ENCODE assay signal across 14 mouse cellular contexts in the genomic region with DNA sequence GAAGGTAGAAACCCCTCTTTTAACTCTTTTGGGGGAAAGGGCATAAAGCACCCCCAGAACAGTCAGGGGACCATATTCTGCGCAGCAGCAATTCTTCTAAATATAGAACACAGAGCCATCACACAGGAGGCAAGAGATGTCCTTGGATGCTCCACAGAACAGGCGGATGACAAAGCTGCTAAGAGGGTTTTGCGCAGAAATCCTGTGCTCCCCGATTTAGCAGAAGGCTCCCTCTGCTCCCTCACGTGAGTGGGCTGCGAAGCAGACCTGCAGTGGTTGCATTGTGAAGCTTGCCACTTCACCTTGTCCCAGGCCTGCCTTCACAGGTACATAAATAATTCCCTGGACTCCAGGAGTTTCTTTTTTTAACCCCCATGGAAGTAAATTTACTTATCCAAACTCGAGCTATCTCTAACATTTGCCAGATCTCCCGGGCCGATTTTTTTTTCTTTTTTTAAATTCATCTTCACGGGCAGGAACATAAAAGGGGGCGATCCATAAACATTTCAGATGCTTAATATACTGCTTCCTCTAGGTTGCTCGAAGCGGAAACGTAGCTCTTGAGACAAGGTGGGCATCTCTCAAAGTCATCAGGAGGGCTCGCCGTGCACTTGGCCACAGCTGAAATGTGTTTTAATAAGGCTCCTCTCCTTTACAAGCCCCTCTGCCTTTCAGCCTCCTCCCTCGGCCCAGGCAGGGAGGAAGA. TPM values are rescaled to one million over a fixed set of nuclear protein-coding genes. Genes with fewer than 3 reads are reported as not detected.
A peak's percentile ranks its signal among the peaks of the same experiment; 100 is the strongest.
DNase-seq lines count a peak whose midpoint lies in the region; ATAC-seq and TF ChIP-seq lines count a peak whose summit lies in the region.
"Had no signal": no experiment of that assay in that cellular context is flagged by ENCODE, and none has a peak within 500 bp of the region (broad histone marks: within the 10 kb centered on the region; RNA-seq: fewer than 3 reads in every experiment).

No protein-coding gene starts in this region.

- TF ChIP-seq CTCF in midbrain, postnatal 0 days (IDR thresholded peaks at IDR 0.05) = no peak

- no peak for ATAC-seq in kidney, embryonic 16.5 days (ENCODE audit: low FRiP score, low TSS enrichment)
- ATAC-seq in kidney, embryonic 14.5 days (ENCODE audit: low FRiP score, low TSS enrichment) = no peak; the same call in 1 of the 2 replicates
- no peak for ATAC-seq in midbrain, embryonic 11.5 days (ENCODE audit: low FRiP score)
- ATAC-seq in midbrain, postnatal 0 days (ENCODE audit: low FRiP score) = no peak
- no peak for ATAC-seq in hindbrain, embryonic 12.5 days (ENCODE audit: low FRiP score)
- ATAC-seq in midbrain, embryonic 16.5 days = no peak

- H3K27me3 ChIP-seq in kidney, embryonic 16.5 days (ENCODE audit: insufficient read depth, low read length) = no peaks in the 10 kb centered on the region
- no peaks in the 10 kb centered on the region for H3K27me3 ChIP-seq in kidney, embryonic 14.5 days (ENCODE audit: control insufficient read depth, insufficient read depth, low read length)
- H3K27me3 ChIP-seq in midbrain, embryonic 11.5 days (ENCODE audit: control insufficient read depth, insufficient read depth, low read length) = peaks cover 9% of the 10 kb centered on the region; the same call in 1 of the 2 replicates
- H3K27me3 ChIP-seq in midbrain, postnatal 0 days (ENCODE audit: insufficient read depth, low read length) = no peaks in the 10 kb centered on the region
- peaks cover 21% of the 10 kb centered on the region for H3K27me3 ChIP-seq in hindbrain, embryonic 12.5 days
- peaks cover 4% of the 10 kb centered on the region; the same call in 1 of the 2 replicates for H3K27me3 ChIP-seq in midbrain, embryonic 16.5 days (ENCODE audit: control insufficient read depth, insufficient read depth, low read depth, low read length)
- H3K27me3 ChIP-seq: CH12.LX had no signal

- peak; percentile 86 for DNase-seq in midbrain, embryonic 11.5 days (ENCODE audit: low spot score, missing footprints)
- DNase-seq in midbrain, postnatal 0 days (ENCODE audit: low spot score) = no peak
- no peak for DNase-seq in adrenal gland, adult 8-10 months
- DNase-seq in thymus, postnatal 36 days = no peak
- DNase-seq: adrenal gland, adult 2 months; cerebellum, postnatal 36 days; lung, adult 18-20 months had no signal

- WGBS in kidney, embryonic 16.5 days = 31% methylated on average over 17 of the region's 17 CpGs
- WGBS in kidney, embryonic 14.5 days = 35% methylated on average over 17 of the region's 17 CpGs
- 63% methylated on average over 17 of the region's 17 CpGs for WGBS in midbrain, embryonic 11.5 days
- 56% methylated on average over 17 of the region's 17 CpGs for WGBS in midbrain, postnatal 0 days
- 59% methylated on average over 17 of the region's 17 CpGs for WGBS in hindbrain, embryonic 12.5 days
- WGBS in midbrain, embryonic 16.5 days = 59% methylated on average over 17 of the region's 17 CpGs

- no peaks in the 10 kb centered on the region for H3K36me3 ChIP-seq in kidney, embryonic 16.5 days (ENCODE audit: insufficient read depth, low read length)
- H3K36me3 ChIP-seq in kidney, embryonic 14.5 days (ENCODE audit: control insufficient read depth, insufficient read depth, low read length) = no peaks in the 10 kb centered on the region
- H3K36me3 ChIP-seq in midbrain, embryonic 11.5 days (ENCODE audit: control insufficient read depth, insufficient read depth, low read length) = no peaks in the 10 kb centered on the region
- no peaks in the 10 kb centered on the region for H3K36me3 ChIP-seq in midbrain, postnatal 0 days (ENCODE audit: insufficient read depth, low read length)
- H3K36me3 ChIP-seq in hindbrain, embryonic 12.5 days = no peaks in the 10 kb centered on the region
- no peaks in the 10 kb centered on the region for H3K36me3 ChIP-seq in midbrain, embryonic 16.5 days (ENCODE audit: control insufficient read depth, insufficient read depth, low read length)
- H3K36me3 ChIP-seq: heart, embryonic 10.5 days had no signal

- no peak overlapping the region for H3K4me3 ChIP-seq in kidney, embryonic 16.5 days (ENCODE audit: low read length)
- no peak overlapping the region for H3K4me3 ChIP-seq in kidney, embryonic 14.5 days (ENCODE audit: low read length)
- no peak overlapping the region for H3K4me3 ChIP-seq in midbrain, embryonic 11.5 days (ENCODE audit: low read depth, low read length)
- no peak overlapping the region for H3K4me3 ChIP-seq in midbrain, postnatal 0 days (ENCODE audit: low read depth, low read length)
- no peak overlapping the region for H3K4me3 ChIP-seq in hindbrain, embryonic 12.5 days
- no peak overlapping the region for H3K4me3 ChIP-seq in midbrain, embryonic 16.5 days (ENCODE audit: low read depth, low read length)
- H3K4me3 ChIP-seq: erythroblast, embryonic 14.5 days; heart, embryonic 10.5 days had no signal

- H3K4me1 ChIP-seq in kidney, embryonic 16.5 days (ENCODE audit: insufficient read depth, low read length) = peaks cover 37% of the 10 kb centered on the region
- peaks cover 15% of the 10 kb centered on the region for H3K4me1 ChIP-seq in kidney, embryonic 14.5 days (ENCODE audit: control insufficient read depth, insufficient read depth, low read length)
- peaks cover 13% of the 10 kb centered on the region for H3K4me1 ChIP-seq in midbrain, embryonic 11.5 days (ENCODE audit: control insufficient read depth, insufficient read depth, low read length)
- H3K4me1 ChIP-seq in midbrain, postnatal 0 days (ENCODE audit: insufficient read depth, low read length) = peaks cover 2% of the 10 kb centered on the region; the same call in 1 of the 2 replicates
- peaks cover 25% of the 10 kb centered on the region for H3K4me1 ChIP-seq in hindbrain, embryonic 12.5 days
- peaks cover 14% of the 10 kb centered on the region for H3K4me1 ChIP-seq in midbrain, embryonic 16.5 days (ENCODE audit: control insufficient read depth, insufficient read depth, low read length)

- no peaks in the 10 kb centered on the region for H3K9me3 ChIP-seq in kidney, embryonic 16.5 days (ENCODE audit: low read length)
- no peaks in the 10 kb centered on the region for H3K9me3 ChIP-seq in kidney, embryonic 14.5 days (ENCODE audit: control insufficient read depth, low read length)
- H3K9me3 ChIP-seq in midbrain, embryonic 11.5 days (ENCODE audit: control insufficient read depth, low read length) = no peaks in the 10 kb centered on the region
- no peaks in the 10 kb centered on the region for H3K9me3 ChIP-seq in midbrain, postnatal 0 days (ENCODE audit: low read length)
- H3K9me3 ChIP-seq in hindbrain, embryonic 12.5 days (replicated peaks) = no peaks in the 10 kb centered on the region
- no peaks in the 10 kb centered on the region for H3K9me3 ChIP-seq in midbrain, embryonic 16.5 days (replicated peaks; ENCODE audit: control insufficient read depth, low read length, poor library complexity, severe bottlenecking)
- H3K9me3 ChIP-seq: heart, embryonic 10.5 days had no signal

- H3K9ac ChIP-seq in kidney, embryonic 16.5 days (replicated peaks; ENCODE audit: low read length) = peak overlapping the region; percentile 2; the same call in 1 of the 2 replicates
- H3K9ac ChIP-seq in kidney, embryonic 14.5 days (ENCODE audit: low read depth, low read length) = no peak overlapping the region
- H3K9ac ChIP-seq in midbrain, embryonic 11.5 days (ENCODE audit: low read length) = no peak overlapping the region
- no peak overlapping the region for H3K9ac ChIP-seq in midbrain, postnatal 0 days (replicated peaks; ENCODE audit: low read length, poor library complexity, severe bottlenecking)
- no peak overlapping the region for H3K9ac ChIP-seq in hindbrain, embryonic 12.5 days
- no peak overlapping the region for H3K9ac ChIP-seq in midbrain, embryonic 16.5 days (ENCODE audit: low read depth, low read length)

- peak overlapping the region; percentile 31; the same call in 1 of the 2 replicates for H3K27ac ChIP-seq in kidney, embryonic 16.5 days (ENCODE audit: low read length)
- H3K27ac ChIP-seq in kidney, embryonic 14.5 days (ENCODE audit: low read depth, low read length) = no peak overlapping the region
- H3K27ac ChIP-seq in midbrain, embryonic 11.5 days (ENCODE audit: low read depth, low read length) = no peak overlapping the region; the same call in 1 of the 2 replicates
- H3K27ac ChIP-seq in midbrain, postnatal 0 days (ENCODE audit: low read depth, low read length) = no peak overlapping the region
- no peak overlapping the region for H3K27ac ChIP-seq in hindbrain, embryonic 12.5 days
- no peak overlapping the region for H3K27ac ChIP-seq in midbrain, embryonic 16.5 days (ENCODE audit: low read length)
- H3K27ac ChIP-seq: heart, embryonic 10.5 days had no signal

- H3K4me2 ChIP-seq in kidney, embryonic 16.5 days (replicated peaks; ENCODE audit: low read depth, low read length) = peak overlapping the region; percentile 9; the same call in 1 of the 2 replicates
- no peak overlapping the region for H3K4me2 ChIP-seq in kidney, embryonic 14.5 days (replicated peaks; ENCODE audit: low read depth, low read length)
- no peak overlapping the region for H3K4me2 ChIP-seq in midbrain, embryonic 11.5 days
- H3K4me2 ChIP-seq in midbrain, postnatal 0 days (ENCODE audit: low read depth, low read length, poor library complexity, severe bottlenecking) = no peak overlapping the region
- H3K4me2 ChIP-seq in hindbrain, embryonic 12.5 days (replicated peaks) = peak overlapping the region; percentile 19; the same call in 1 of the 2 replicates
- peak overlapping the region; percentile 9; the same call in 1 of the 2 replicates for H3K4me2 ChIP-seq in midbrain, embryonic 16.5 days (ENCODE audit: low read length)

RNA-seq across cellular contexts. Expression of a gene that starts 51.9 kb away (rescaled TPM):
- 17.6 and 18.5 TPM in 2 replicates for polyA plus RNA-seq in kidney, embryonic 16.5 days (2015; fragmentation: Nextera tagmentation; extraction: Ambion mirVana)
- polyA plus RNA-seq in kidney, embryonic 14.5 days (2014; fragmentation: Nextera tagmentation; extraction: Ambion mirVana) = 19.5 TPM in 2 replicates
- polyA plus RNA-seq in midbrain, embryonic 11.5 days (2014; fragmentation: Nextera tagmentation; extraction: Ambion mirVana) = 16.2 and 17.5 TPM in 2 replicates
- 8.4 and 10.6 TPM in 2 replicates for total RNA-seq in midbrain, postnatal 0 days (2014; rRNA removed)
- 5.4 and 5.5 TPM in 2 replicates for polyA plus RNA-seq in midbrain, postnatal 0 days (2015; fragmentation: Nextera tagmentation; extraction: Ambion mirVana)
- polyA plus RNA-seq in hindbrain, embryonic 12.5 days (2016; fragmentation: Nextera tagmentation; extraction: Ambion mirVana) = 11.0 and 11.2 TPM in 2 replicates
- 7.4 and 8.7 TPM in 2 replicates for polyA plus RNA-seq in midbrain, embryonic 16.5 days (2015; fragmentation: Nextera tagmentation; extraction: Ambion mirVana)
- 10 to 100 TPM; 15.9 to 28.1 (median 23.3) TPM for total RNA-seq in adrenal gland, adult 8-10 months (2022)
- polyA plus RNA-seq: erythroblast, embryonic 14.5 days had no signal

RNA-seq across cellular contexts. Expression of a gene that starts 51.9 kb away (rescaled TPM):
- polyA plus RNA-seq in kidney, embryonic 16.5 days (2015; fragmentation: Nextera tagmentation; extraction: Ambion mirVana) = 1.7 and 2.1 TPM in 2 replicates
- 4.9 and 7.5 TPM in 2 replicates for polyA plus RNA-seq in kidney, embryonic 14.5 days (2014; fragmentation: Nextera tagmentation; extraction: Ambion mirVana)
- 2.5 and 3.4 TPM in 2 replicates for polyA plus RNA-seq in midbrain, embryonic 11.5 days (2014; fragmentation: Nextera tagmentation; extraction: Ambion mirVana)
- total RNA-seq in midbrain, postnatal 0 days (2014; rRNA removed) = 1.1 and 2.5 TPM in 2 replicates
- 1.3 and 2.9 TPM in 2 replicates for polyA plus RNA-seq in midbrain, postnatal 0 days (2015; fragmentation: Nextera tagmentation; extraction: Ambion mirVana)
- polyA plus RNA-seq in hindbrain, embryonic 12.5 days (2016; fragmentation: Nextera tagmentation; extraction: Ambion mirVana) = 4.4 and 4.6 TPM in 2 replicates
- polyA plus RNA-seq in midbrain, embryonic 16.5 days (2015; fragmentation: Nextera tagmentation; extraction: Ambion mirVana) = 2.4 and 3.1 TPM in 2 replicates
- 1 to 10 TPM; 3.3 to 9.8 (median 5.5) TPM for total RNA-seq in adrenal gland, adult 8-10 months (2022)
- polyA plus RNA-seq: erythroblast, embryonic 14.5 days had no signal

Comparison
In these comparisons a context has a peak if more than half of its experiments do, and no peak if none do; other contexts are left out.
1. H3K4me2 ChIP-seq: peak in kidney, embryonic 16.5 days (single experiment), hindbrain, embryonic 12.5 days (single experiment) and midbrain, embryonic 16.5 days (single experiment); none in kidney, embryonic 14.5 days (single experiment), midbrain, embryonic 11.5 days (single experiment) and midbrain, postnatal 0 days (single experiment).